Mouse (Mus musculus) lung, postnatal 25 days (tissue): ENCODE measurements at regions not wholly inside any gene's neighbourhood (a gene's known extent, or its start where the extent isn't known, plus 50 kb on each side); places are given as distances from the start of the nearest gene placed in this dataset.
A peak's percentile ranks its signal among the peaks of the same experiment; 100 is the strongest.

Experiments
- DNase-seq: peaks from one replicate; pipeline ENCODE4 v3.0.0; 2022; ENCODE audit warnings: low spot score

DNA sequence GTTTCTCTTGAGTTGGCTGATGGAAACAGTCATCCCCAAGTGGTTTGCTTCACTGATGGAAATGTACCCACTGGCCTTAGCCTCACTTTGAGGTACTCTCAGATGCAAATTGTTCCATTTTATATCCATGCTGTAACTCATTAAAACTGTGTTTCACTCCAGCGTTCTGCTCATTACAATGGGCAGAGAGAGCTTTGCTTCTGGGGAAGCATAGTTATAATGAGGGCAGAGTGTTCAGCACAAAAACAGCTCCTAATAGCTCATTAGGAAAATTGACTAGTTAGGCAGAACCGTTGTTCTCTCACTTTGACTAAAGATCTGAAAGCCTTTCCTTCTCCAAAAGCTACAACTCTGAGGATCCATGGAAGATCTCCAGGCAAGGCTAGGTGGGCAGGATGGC is 771.2 kb downstream of the Ntrk3 start:
- DNase-seq: no peak

DNA sequence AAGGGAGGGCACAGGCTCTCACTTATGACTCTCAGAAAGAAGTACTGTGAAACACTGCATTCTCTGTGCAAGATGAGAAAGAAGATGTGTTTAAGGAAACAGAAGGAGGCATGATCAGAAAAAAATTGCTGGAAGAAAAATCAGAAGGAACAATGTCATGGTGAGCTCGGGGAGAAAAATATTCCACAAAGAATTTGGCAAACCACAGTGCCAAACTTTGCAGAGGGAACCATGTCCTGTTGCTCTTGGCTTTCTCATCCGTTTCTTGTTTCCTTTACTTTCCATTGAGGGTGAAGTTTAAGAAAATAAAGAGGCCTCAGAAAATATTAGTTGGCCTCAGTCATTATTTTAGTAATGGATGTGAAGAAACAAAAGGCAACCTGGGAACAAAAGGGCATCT is 804.4 kb downstream of the Ntrk3 start:
- no peak for DNase-seq

DNA sequence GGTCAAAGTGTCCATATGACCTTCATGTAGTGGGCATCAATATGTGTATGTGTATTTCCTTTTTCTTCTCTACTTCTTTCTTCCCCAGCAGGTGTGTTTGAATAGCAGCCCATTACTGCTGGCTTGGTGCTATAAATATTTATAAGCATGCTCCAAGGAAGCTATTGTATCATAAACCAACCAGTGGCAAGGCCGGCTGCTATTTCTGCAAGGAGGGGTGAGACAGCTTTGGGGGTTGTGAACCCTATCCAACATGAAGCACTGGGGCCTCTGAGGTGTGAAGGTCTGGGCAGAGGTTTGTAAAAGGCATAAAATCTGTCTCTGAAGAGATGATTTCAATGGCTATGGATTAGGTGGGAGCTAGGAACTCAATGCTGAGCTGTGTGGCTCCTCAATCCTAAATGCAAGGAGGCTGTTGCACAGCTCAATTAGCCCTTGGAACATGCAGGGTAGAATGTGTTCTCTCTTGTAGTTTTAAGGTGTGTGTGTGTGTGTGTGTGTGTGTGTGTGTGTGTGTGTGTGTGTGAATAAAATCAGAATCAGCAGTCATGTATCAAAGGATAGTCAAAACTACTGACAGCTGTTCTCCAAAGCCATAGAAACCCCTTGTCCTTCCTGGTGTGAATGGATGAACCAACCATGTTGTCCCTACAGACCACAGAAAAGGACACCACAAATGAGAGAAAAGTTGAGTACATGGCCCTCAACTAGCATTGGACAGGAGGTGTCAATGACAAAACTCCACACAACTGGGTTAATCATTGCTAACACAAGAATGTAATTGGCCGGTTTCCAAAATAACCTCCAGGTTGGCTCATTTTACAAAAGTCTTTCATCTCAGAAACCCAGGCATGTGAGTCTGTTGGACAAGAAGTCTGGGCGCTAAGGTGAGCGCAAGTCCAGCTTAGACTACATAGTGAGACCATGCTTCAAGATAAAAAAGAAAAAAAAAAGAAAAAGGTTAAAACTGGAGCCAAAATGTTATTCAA is 809.0 kb downstream of the Ntrk3 start:
- DNase-seq: no peak

DNA sequence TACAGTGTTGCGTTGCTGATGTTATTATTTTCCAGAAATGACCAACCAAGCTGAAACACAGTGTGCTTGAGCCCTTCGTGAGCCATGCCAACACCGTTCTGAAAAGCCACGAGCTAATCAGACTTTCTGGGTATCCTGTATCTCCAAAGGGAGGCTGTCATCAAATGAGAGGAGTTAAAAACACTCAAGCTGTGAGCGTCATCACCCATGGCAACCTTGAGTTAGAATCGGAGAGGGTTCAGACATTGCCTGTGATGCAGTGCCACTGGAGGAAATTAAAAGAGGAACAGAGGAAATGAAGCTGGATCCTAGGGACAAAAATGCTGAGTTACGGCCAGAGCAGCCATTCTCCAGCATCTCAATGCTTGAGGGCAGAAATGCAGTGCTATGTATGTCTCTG is 838.6 kb downstream of the Ntrk3 start:
- no peak for DNase-seq

DNA sequence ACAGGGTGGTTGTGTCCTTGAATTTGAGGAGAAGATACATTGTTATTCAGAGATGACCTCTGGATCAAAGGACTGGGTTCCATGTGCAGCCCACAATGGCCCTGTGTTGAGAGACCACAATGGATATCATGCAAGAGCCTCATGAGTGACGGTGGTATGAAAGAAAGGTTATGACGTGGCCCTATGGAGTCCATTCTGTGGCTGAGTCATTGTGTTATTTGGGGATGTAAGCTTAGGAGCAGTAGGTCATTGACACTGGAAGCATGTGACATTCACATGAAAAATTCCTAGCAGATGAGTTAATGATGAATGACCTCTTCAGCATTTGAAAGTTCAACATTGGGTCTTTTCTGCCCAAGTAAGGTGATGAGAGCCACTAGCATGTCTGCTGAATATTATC is 849.3 kb downstream of the Ntrk3 start:
- no peak for DNase-seq

DNA sequence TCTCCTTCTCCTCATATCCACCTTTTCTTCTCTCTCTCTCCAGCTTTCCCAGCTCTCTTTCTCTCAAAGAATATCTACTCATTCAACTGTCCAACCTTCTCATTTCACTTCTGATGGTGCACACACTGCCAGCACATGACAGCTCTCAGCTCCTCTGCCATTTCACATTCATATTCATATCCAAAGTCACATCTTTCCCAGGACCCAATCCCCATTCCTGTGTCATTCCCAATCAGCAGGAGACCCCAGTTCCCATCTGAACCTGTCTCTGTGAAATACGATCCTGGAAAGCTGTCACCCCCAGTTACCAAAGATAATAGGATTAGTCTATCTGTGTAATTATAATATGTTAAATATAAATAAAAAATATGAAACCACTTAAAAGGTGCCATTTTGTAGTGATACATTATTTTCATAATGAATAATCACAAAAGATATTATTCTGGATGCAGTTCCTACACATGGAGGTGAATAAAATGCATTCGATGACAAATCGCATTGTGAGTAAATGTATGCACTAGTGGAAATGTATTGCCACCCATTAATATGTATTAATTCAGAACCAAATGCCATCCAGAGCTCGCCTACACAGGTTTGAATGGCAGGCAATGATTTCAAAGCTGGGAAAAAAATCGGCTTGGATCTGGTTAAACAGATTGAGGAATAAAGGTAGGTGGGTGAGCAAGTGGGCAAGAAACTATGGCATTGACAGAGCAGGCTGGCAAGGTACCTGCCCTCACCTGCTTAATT is 855.0 kb downstream of the Ntrk3 start:
- no peak for DNase-seq

DNA sequence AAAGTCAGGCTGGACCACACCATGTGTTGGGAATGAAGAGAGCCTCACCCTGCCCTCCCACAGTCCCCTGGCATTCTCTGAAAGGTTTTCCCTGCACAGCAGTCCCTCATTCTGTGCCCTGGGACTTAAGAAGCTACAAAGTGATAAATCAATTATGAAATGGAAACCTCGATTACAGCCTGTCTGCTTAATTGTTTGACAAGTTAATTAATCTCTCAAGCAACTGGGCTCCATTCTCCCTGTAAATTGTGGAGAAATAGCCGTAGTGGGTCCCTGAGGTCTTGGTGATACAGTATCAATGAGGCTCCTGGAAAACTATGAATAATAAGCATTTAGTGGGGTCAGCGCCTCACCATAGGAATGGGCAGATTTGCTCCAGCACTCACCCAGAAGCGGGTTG is 870.3 kb downstream of the Ntrk3 start:
- no peak for DNase-seq

DNA sequence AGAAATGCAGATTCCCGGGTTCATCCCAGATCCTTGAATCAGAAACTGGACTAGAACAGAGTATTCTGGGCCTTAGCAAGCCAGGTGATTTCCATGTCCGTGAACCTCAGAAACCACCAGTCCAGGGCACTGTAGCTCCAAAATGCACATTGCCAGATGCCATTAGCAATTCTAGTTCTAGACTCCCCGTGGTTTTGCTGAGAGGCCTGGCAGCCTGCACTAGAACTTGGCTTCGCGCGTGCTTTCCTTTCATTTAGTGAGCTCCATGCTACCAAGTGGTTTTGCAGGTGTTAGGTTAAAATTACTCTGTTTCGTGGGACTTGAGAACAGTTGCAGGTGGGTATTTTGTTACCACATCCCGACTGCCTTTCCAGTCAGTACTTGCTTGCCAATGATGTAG is 876.0 kb downstream of the Ntrk3 start:
- no peak for DNase-seq

DNA sequence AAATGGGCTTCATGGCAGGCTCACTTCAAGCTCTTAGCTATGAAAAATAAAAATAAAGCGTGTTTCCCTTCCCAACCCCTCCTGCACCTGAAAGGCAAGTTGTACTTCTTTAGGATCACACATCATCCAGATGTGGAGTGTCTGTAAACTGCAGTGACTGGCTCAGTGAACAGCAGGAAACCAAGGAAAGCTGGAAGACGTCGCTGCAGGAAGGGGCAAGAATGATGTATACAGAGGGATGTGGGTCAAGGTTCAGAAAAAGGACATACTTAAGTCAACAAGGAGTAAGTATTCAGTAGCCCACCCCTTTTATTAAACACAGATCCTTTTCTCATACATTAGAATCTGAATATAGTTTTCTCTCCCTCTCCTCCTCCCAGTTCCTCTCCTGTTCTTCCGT is 879.4 kb downstream of the Ntrk3 start:
- no peak for DNase-seq

DNA sequence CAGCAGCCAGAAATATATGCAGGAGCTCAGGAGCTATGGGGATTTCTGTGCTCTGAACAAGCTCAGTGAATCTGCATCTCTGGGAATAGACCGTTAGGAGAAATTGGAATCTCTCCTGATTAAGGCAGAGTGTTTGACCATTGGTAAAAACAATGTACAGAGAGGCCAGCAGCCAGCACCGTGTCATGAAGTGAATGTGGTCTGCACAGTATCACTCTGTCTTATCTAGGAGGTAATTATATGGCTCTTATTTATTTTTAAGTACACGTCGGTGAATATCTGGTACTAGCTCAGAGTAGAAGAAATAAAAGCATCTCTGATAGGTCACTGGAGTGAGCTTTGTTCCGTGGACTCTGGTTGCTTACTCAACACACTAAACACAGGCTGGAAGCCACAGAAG is 879.8 kb downstream of the Ntrk3 start:
- no peak for DNase-seq

DNA sequence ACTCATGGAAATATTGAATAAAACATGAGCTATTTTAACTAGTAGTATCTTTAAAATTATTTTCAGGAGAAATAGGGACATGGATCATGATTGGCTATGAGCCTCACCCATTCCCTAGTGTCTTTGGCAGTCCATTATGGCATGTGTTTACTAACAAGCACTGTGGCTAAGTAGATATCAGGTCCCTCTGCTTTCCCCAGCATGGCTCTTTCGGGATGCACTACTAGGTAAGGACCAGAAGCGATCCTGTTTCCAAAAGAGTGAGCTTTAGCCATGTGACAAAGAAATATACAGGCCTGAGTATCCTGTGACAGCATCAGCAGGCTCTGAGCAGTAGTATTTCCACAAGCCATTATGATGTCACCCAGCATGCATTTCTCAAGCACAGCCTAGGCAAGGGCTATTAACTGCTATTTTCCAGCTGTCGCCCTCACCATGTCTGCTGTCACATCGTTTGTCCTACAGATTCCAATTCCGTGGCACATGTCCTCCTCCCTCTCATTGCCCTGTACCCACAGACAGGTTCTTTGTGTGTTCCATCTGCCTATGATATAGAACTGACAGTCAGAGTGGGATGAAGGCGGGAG is 882.1 kb downstream of the Ntrk3 start:
- DNase-seq: peak; percentile 5

DNA sequence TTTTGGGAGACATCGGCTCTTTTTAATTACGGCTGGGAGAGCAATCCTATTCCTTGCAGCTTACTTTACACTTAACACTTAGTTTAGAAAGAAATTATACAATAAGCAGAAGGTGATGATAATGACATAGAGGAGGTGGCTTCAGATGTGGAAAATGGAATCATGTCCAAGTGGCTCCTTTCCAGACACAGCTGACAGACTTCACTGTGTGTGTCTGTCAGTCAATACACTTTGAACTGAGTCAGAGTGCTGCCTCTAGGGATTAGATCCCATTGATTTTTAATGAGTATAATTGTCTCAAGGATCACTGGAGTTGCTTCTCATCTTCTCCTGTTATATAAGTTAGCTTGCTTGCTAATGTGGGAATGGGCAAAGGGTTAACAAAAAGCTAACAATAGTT is 882.7 kb downstream of the Ntrk3 start:
- DNase-seq: no peak

DNA sequence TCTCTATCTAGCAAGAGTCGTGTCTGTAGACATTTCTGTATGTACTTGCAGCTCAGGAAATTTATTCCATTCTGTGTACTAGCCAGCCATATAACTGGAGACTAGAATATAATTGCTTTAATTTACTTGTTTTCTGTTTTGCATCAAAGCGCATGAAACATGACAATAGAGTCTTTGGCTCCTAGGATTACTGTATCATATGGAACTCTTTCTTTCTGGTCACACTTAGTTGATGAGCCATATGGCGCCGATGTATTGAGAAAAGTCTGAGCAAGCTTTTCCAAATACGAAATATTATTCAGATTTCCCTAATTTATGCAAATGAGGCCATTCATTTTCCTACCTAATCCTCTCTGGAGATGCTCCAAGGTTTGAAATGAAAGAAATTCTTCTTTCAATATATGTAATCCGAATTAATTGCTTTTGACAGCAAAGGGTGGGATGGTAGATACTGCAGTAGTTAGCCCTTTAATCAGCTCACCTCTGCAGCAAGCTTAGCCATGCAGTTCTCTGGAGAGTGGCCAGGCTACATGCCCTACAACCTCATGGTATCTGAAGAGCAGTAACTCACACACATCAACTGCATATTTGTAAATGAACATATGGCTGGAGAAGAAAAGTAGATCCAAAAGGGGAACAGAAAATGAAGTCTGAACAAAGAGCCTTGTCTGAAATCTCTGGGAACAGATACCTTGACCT is 913.4 kb downstream of the Ntrk3 start:
- DNase-seq: no peak

DNA sequence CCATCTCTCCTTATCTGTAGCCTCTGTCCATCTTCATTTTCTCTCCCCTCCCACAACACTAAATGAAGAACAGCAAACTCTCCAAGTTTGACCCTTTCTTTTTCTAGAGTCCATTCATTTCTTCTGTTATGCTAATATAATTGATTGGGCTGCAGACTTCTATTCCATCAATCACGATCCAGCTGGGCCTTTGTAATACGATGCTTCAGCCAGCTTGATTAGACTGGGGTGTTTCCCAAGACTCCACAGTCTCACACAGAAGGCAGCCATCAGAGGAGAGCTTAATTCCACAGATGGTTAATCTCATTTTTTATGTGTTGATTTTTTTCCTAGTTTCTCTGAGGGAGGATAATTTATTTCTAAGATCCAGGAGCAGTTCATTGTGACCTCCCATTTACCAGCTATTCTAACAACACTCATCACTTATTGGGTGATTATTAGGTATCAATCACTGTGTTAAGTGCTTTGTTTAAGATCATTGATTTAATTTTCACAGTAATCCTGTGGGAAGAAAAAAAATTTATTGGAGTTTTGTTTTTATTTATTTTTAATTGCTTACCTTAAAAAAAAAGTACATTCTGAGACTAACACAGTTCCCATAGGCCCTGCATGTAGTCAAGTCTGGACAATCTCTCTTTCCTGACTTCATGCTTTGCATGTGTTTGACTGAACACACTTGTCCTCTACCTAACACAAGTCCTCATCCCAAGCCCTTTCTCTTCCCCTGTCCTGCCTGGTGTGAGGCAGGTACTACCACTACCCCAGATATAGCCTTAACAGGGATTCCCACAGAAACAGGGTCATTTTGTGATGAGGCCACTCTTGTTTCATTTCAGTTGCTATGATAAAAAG is 925.5 kb downstream of the Ntrk3 start:
- DNase-seq: no peak

DNA sequence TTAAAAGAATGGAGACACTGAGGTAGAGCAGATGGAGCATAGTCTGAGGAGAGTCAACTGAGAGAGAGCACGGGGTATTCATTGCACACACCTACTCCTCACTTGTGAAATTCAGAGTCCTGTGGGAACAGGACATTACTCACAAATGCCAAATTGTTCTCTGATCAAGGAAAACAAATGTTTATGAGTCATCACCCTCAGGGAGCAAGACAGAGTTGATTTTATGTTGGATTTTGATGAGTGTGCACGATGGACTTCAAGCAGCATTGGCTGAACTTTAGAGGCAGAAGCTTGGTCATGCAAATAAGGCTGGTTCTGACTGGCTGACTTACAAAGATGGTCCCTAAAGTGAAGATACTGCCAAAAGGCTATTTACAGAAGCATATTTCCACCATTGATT is 951.0 kb downstream of the Ntrk3 start:
- no peak for DNase-seq

DNA sequence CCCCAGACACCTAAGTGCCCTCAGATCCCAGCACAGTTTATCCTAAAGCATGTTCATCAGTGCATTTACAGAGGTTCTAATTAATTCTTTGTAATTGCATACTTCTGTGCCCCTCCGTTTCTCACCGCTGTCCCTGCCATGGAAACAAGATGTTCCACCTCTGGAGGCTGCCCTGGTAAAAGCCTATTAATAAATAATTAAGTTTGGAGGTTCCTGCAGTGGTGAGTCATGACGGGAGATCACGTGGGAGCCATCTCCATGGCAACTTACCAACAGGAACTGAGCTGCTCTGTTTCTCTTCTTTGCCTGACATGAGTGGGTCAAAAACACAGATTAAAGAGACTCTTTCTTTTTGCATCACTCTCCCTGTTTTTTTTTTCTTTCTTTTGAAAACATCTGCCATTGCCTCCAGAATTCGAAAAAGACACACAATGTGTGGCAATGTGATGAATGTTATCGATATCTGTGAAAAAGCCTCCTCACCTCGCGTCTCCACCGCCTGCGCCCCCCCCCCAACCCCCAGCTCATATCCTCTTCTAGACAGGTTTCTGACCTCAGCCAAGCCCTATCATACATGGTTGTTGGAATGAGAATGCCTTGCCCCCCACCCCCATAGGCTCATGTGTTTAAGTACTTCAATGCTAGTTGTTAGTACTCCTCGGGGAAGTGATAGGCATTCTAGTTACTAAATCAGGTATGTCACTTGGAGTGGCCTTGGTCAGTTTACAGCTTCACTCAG is 965.9 kb downstream of the Ntrk3 start:
- no peak for DNase-seq

DNA sequence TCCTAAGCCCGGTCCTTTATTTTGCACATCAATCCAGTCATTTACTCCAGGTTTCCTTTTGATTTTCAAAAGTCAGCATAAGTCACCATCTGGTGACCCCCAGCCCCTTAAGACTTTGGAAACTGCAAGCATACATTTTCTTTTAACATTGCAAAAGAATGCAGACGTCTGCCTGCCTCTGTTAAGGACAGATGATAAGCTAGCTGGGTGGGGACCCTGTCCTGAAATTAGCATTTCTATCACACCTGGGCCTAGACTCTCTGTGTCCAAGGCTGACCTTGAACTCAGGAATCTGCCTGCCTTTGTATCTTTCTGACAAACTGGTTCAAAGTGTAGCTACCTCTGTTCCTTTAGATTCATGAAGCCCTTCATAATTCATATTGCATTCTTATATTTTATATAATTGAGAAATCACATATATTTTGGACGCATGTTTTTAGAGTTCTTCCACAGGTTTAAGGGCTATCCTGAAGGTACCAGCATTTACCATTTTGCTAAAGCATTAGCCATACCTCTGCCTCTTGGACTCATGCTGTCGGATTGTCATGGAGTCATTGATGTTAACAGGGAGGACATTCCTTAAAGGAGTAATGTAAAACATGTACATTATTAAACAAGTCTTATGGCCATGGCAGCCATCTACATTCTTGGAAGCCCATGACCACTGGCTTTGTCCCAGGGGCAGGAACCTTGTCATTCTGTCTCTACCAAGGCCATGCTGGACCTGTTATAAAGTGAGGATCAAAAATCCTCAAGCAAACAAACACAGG is 998.6 kb downstream of the Ntrk3 start:
- no peak for DNase-seq
